ENCODE assay signal across 9 mouse cellular contexts in genomic region chr2:152470973-152471372, GRCm38 (mm10). TPM values are rescaled to one million over a fixed set of nuclear protein-coding genes. Genes with fewer than 3 reads are reported as not detected.
DNase-seq lines count a peak whose midpoint lies in the region; ATAC-seq lines count a peak whose summit lies in the region.
"Had no signal": no experiment of that assay in that cellular context is flagged by ENCODE, and none has a peak within 500 bp of the region (broad histone marks: within the 10 kb centered on the region; RNA-seq: fewer than 3 reads in every experiment).

No protein-coding gene starts in this region.

- H3K27ac ChIP-seq in heart, embryonic 10.5 days = no peak overlapping the region
- no peak overlapping the region for H3K27ac ChIP-seq in forebrain, embryonic 11.5 days (ENCODE audit: low read depth, low read length)

- no peak overlapping the region for H3K4me3 ChIP-seq in heart, embryonic 10.5 days
- no peak overlapping the region for H3K4me3 ChIP-seq in forebrain, embryonic 11.5 days (ENCODE audit: low read depth, low read length)

- H3K4me2 ChIP-seq in forebrain, embryonic 11.5 days (ENCODE audit: low read depth, low read length, severe bottlenecking) = no peak overlapping the region

- no peak overlapping the region for H3K9ac ChIP-seq in forebrain, embryonic 11.5 days (ENCODE audit: low read length)

- no peaks in the 10 kb centered on the region for H3K9me3 ChIP-seq in heart, embryonic 10.5 days
- no peaks in the 10 kb centered on the region for H3K9me3 ChIP-seq in forebrain, embryonic 11.5 days (ENCODE audit: control insufficient read depth, low read length)

- DNase-seq in heart, adult 18-20 months = peak; percentile 7 to 60
- DNase-seq in heart, embryonic 10.5 days (ENCODE audit: low spot score) = no peak
- peak; percentile 45 for DNase-seq in urinary bladder, postnatal 14 days (ENCODE audit: low spot score)
- no peak for DNase-seq in urinary bladder, postnatal 10 days (ENCODE audit: low spot score)
- peak; percentile 70 to 71 for DNase-seq in cerebellum, postnatal 14 days
- peak; percentile 58 to 74 for DNase-seq in kidney, postnatal 36 days
- no peak for DNase-seq in forebrain, embryonic 11.5 days (ENCODE audit: low spot score)

- no peaks in the 10 kb centered on the region for H3K4me1 ChIP-seq in heart, embryonic 10.5 days
- H3K4me1 ChIP-seq in forebrain, embryonic 11.5 days (replicated peaks; ENCODE audit: control insufficient read depth, insufficient read depth, low read length) = no peaks in the 10 kb centered on the region

- H3K36me3 ChIP-seq in heart, embryonic 10.5 days = no peaks in the 10 kb centered on the region
- H3K36me3 ChIP-seq in forebrain, embryonic 11.5 days (ENCODE audit: control insufficient read depth, insufficient read depth, low read length) = no peaks in the 10 kb centered on the region

- no peaks in the 10 kb centered on the region for H3K27me3 ChIP-seq in heart, embryonic 10.5 days (ENCODE audit: insufficient read depth, poor library complexity, severe bottlenecking)
- H3K27me3 ChIP-seq in forebrain, embryonic 11.5 days (ENCODE audit: control insufficient read depth, insufficient read depth, low read length) = no peaks in the 10 kb centered on the region

- 35% methylated on average over 7 of the region's 7 CpGs for WGBS in heart, embryonic 10.5 days
- WGBS in forebrain, embryonic 11.5 days = 37% methylated on average over 7 of the region's 7 CpGs

- peak; percentile 70 for ATAC-seq in megakaryocyte progenitor cell, adult 5-6 weeks (replicated peaks; ENCODE audit: poor library complexity)
- ATAC-seq in forebrain, embryonic 11.5 days (replicated peaks; ENCODE audit: low FRiP score) = no peak

RNA-seq across cellular contexts. Expression of gene Defb20, which starts 5.9 kb away (rescaled TPM):
- total RNA-seq in heart, adult 18-20 months (2021) = not detected
- polyA plus RNA-seq in heart, embryonic 10.5 days (2016; fragmentation: Nextera tagmentation; extraction: Ambion mirVana) = not detected in 2 replicates
- total RNA-seq in megakaryocyte progenitor cell, adult 5-6 weeks (2015) = not detected in 2 replicates
- not detected in 2 replicates for total RNA-seq in megakaryocyte progenitor cell, adult 5-6 weeks (2017)
- polyA plus RNA-seq in forebrain, embryonic 11.5 days (2014; fragmentation: Nextera tagmentation; extraction: Ambion mirVana) = not detected in 2 replicates
- total RNA-seq: left cerebral cortex, postnatal 36 days had no signal

RNA-seq across cellular contexts. Expression of gene Defb23, which starts 6.6 kb away (rescaled TPM):
- total RNA-seq in heart, adult 18-20 months (2021) = not detected
- not detected in 2 replicates for polyA plus RNA-seq in heart, embryonic 10.5 days (2016; fragmentation: Nextera tagmentation; extraction: Ambion mirVana)
- not detected in 2 replicates for total RNA-seq in megakaryocyte progenitor cell, adult 5-6 weeks (2015)
- total RNA-seq in megakaryocyte progenitor cell, adult 5-6 weeks (2017) = not detected in 2 replicates
- polyA plus RNA-seq in forebrain, embryonic 11.5 days (2014; fragmentation: Nextera tagmentation; extraction: Ambion mirVana) = not detected in 2 replicates
- total RNA-seq: left cerebral cortex, postnatal 36 days had no signal

RNA-seq across cellular contexts. Expression of gene Defb22, which starts 19.0 kb away (rescaled TPM):
- total RNA-seq in heart, adult 18-20 months (2021) = not detected
- polyA plus RNA-seq in heart, embryonic 10.5 days (2016; fragmentation: Nextera tagmentation; extraction: Ambion mirVana) = not detected in 2 replicates
- not detected in 2 replicates for total RNA-seq in megakaryocyte progenitor cell, adult 5-6 weeks (2015)
- total RNA-seq in megakaryocyte progenitor cell, adult 5-6 weeks (2017) = not detected in 2 replicates
- not detected in 2 replicates for polyA plus RNA-seq in forebrain, embryonic 11.5 days (2014; fragmentation: Nextera tagmentation; extraction: Ambion mirVana)
- total RNA-seq: left cerebral cortex, postnatal 36 days had no signal

RNA-seq across cellular contexts. Expression of gene Defb26, which starts 40.5 kb away (rescaled TPM):
- total RNA-seq in heart, adult 18-20 months (2021) = not detected
- not detected in 2 replicates for polyA plus RNA-seq in heart, embryonic 10.5 days (2016; fragmentation: Nextera tagmentation; extraction: Ambion mirVana)
- total RNA-seq in megakaryocyte progenitor cell, adult 5-6 weeks (2015) = not detected in 2 replicates
- total RNA-seq in megakaryocyte progenitor cell, adult 5-6 weeks (2017) = not detected in 2 replicates
- not detected in 2 replicates for polyA plus RNA-seq in forebrain, embryonic 11.5 days (2014; fragmentation: Nextera tagmentation; extraction: Ambion mirVana)
- total RNA-seq: left cerebral cortex, postnatal 36 days had no signal

RNA-seq across cellular contexts. Expression of gene Defb28, which starts 47.1 kb away (rescaled TPM):
- not detected for total RNA-seq in heart, adult 18-20 months (2021)
- not detected in 2 replicates for polyA plus RNA-seq in heart, embryonic 10.5 days (2016; fragmentation: Nextera tagmentation; extraction: Ambion mirVana)
- total RNA-seq in megakaryocyte progenitor cell, adult 5-6 weeks (2015) = not detected in 2 replicates
- not detected in 2 replicates for total RNA-seq in megakaryocyte progenitor cell, adult 5-6 weeks (2017)
- polyA plus RNA-seq in forebrain, embryonic 11.5 days (2014; fragmentation: Nextera tagmentation; extraction: Ambion mirVana) = not detected in 2 replicates
- total RNA-seq: left cerebral cortex, postnatal 36 days had no signal

Comparison
In these comparisons a context has a peak if more than half of its experiments do, and no peak if none do; other contexts are left out.
1. DNase-seq: peak in heart, adult 18-20 months (2 of 2), urinary bladder, postnatal 14 days (single experiment), cerebellum, postnatal 14 days (2 of 2) and kidney, postnatal 36 days (2 of 2); none in heart, embryonic 10.5 days (single experiment), urinary bladder, postnatal 10 days (single experiment) and forebrain, embryonic 11.5 days (single experiment).